Mouse (Mus musculus): Measurements from ENCODE around the gene Scn3a. TPM values are rescaled to one million over a fixed set of nuclear protein-coding genes. Genes with fewer than 3 reads are reported as not detected.

Scn3a gene
- polyA plus RNA-seq, 1 experiment: 0.35 TPM

GRCm38 (mm10) chr2:65416535-65416934 is 150.9 kb downstream of the Scn3a start:
- 83% methylated on average over 1 of the region's 1 CpGs for WGBS

GRCm38 (mm10) chr2:65415294-65415693 is 152.1 kb downstream of the Scn3a start:
- 6% methylated on average over 2 of the region's 2 CpGs for WGBS
- DNase-seq (ENCODE audit: low read depth, low spot score): no peak

More at GRCm38 (mm10) chr2:65416535-65416934, 150.9 kb downstream of the Scn3a start:
- DNase-seq (ENCODE audit: low read depth, low spot score): no peak

- DNase-seq (ENCODE audit: low read depth, low spot score): no peak
- 5% methylated on average over 6 of the region's 6 CpGs for WGBS
Observed at GRCm38 (mm10) chr2:65414806-65415281, 152.6 kb downstream of the Scn3a start.

- under 1% methylated on average over 7 of the region's 7 CpGs for WGBS
- DNase-seq (ENCODE audit: low read depth, low spot score): no peak
Observed at GRCm38 (mm10) chr2:65414237-65414636, 153.2 kb downstream of the Scn3a start.

GRCm38 (mm10) chr2:65413746-65414145 is 153.7 kb downstream of the Scn3a start:
- 2% methylated on average over 3 of the region's 3 CpGs for WGBS
- DNase-seq (ENCODE audit: low read depth, low spot score): no peak

Other genes starting within 250 kb of the Scn3a start
- 0.30 and 0.46 TPM in 2 replicates for gene Slc38a11, start 203.6 kb downstream of the Scn3a start, polyA plus RNA-seq (2012; rRNA removed)
- gene Scn2a, start 53.1 kb upstream of the Scn3a start, polyA plus RNA-seq (2012; rRNA removed): 0.11 and 0.12 TPM in 2 replicates